Mouse (Mus musculus) liver, embryonic 14.5 days (tissue): ENCODE results near the gene Nrap.

Experiments
- CTCF ChIP-seq: IDR thresholded peaks from 2 replicates; pipeline ENCODE4 v1.5.1; 2016; ENCODE audit warnings: antibody characterized with exemption, low read depth, control low read depth
- EP300 ChIP-seq: IDR thresholded peaks from 2 replicates; pipeline ENCODE4 v1.6.1; 2016; ENCODE audit warnings: antibody characterized with exemption, low read depth

- no peak for TF ChIP-seq EP300
- TF ChIP-seq CTCF: no peak
Measured at GRCm38 (mm10) chr19:56381407-56381806, 8.4 kb downstream of the Nrap start.
